Mouse (Mus musculus): ENCODE results near the gene Inava.

The Inava gene

DNA sequence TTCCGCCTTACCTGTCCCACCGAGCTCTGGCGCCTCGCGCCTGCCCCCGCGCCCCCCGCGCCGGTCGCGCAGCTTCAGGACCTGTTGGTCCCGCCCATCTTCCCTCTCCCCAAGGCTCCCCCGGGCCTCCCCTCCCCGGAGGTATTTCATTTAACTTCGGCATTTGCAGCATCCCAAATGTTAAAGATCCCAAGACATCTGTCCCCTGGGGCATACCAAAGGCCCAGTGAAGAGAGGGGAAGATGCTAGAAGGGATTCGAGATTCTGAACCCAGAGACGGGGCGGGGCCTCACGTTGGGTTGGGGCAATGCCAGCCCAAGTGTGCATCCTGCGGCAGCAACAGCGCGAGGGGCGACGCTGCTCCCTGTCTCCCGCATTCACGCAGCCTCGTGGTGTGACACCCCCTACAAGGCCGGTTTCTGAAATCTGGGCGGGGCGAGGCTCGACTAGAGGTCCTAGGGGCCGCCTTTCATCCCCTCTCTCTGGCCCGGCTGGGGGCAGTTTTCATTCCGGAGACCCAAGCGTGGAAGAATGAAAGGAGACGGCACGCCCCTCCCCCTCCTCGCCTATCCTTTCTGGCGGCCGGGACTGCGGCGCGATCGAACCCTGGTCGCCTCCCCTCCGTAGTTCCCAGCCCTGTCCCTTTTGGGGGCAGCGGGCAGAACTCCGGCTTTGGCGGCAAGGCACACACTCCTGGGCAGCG, at the start of gene Inava:
Gene Inava, minus strand, starts transcription at position 373 of the 703 bp plus-strand sequence.
- peak; percentile 78 for ATAC-seq (ENCODE audit: low TSS enrichment)

DNA sequence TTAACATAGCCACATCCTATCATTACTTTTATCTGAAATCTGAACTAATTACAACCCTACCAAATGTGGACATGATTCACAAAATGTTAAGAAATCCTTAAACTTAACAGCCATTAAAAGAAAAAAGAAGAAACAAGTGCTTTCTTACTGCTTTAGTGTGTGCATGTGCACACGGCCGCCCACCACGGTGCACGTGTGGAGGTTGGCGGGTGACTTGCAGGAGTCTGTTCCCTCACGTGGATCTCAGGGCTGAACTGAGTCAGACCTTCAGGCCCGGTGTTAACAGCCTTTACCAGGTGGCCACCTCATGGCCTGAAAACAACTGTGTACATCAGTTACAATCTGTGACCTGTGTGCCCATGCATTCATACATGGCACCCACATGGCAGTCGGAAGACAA, 43.3 kb upstream of the Inava start:
- ATAC-seq (ENCODE audit: low TSS enrichment), result peak; percentile 50

DNA sequence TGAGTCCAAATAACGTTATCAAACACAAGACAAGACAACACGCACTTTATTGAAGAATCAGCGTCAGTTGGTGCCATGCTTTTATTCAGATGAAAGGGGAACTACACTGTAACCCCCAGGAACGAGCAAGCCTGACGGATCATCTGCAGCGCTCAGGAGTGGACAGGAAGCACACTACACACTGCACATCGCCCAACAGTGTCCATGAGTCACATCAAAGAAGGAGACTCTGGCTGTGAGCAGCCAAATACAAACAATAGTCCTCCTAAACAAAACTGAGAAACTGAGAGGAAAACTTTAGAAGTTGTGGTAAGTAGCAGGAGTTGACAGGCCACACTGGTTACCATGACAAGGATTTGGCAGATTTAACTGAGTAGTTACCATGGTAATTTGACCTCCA, 34.2 kb upstream of the Inava start:
- ATAC-seq (ENCODE audit: low TSS enrichment), result no peak

DNA sequence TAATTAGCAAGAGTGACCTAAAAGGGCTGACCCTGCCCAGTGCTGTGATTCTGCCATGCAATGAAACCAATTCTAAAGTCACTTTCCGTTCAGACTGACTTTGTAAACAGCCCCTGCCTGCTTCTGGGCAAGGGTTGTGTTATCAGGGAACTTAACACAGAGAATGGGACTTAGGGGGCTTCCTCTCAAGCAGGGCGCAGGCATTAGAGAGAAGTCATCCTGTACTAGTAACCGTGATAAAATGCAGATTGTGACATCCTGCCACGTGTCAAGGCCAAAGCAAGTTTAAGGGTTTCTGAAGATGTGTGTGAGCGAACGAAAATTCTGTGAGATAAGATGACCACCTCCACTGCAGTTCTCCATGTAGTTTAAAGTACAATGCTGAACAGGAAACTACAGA, 32.1 kb upstream of the Inava start:
- ATAC-seq (ENCODE audit: low TSS enrichment), result no peak

DNA sequence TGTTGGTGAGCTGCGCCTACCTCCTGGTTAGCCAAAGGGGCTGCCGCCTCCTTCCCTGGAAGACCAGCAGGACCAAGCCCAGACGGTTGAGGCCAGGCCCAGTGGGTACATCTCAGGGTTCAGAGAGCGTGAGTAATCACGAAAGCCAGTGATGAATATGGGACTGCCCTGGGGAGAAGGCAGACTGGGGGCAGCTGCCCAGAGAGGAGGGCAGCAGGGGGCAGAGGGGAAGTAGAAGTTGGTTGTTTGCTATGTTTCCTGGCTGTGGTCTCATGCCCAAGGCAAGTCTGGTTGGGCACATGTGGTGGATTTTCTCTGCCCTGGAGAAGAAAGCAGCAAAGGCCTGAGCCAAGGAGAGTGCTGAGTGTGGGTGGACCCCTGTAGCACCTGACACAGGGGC, 29.3 kb upstream of the Inava start:
- no peak for ATAC-seq (ENCODE audit: low TSS enrichment)

DNA sequence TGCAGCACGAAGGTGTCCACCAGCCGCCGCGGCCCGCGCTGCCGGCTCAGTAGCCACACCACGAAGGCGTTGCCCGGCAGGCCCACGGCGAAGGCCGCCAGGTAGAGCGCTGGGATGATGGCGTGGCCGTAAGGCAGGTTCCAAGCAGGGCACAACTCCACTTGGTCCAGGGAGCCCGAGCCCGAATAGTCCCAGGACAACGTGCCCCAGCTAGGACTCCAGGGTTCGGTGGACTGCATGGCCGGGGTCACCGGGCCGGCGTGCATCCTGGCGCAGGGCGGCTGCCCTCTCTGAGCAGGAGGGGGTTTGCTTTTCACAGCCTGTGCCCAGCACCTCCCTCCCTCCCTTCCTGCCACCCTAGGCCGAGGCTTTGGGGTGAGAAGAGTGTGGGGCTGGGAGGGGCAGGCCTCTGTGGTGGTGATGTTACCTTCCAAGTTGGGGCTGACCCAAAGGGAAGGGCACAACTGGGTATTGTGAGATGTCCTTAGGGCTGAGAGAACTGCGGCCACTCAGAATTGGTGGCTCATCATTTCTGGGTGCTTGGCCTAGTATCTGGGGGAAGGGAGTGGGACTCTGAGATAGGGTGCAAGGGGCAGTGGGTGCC, 26.7 kb upstream of the Inava start, which contains the start of gene Gpr25:
Gene Gpr25, minus strand, starts transcription at position 239 of the 604 bp plus-strand sequence.
- peak; percentile 25; the same call in 1 of the 2 replicates for ATAC-seq (ENCODE audit: low TSS enrichment)

DNA sequence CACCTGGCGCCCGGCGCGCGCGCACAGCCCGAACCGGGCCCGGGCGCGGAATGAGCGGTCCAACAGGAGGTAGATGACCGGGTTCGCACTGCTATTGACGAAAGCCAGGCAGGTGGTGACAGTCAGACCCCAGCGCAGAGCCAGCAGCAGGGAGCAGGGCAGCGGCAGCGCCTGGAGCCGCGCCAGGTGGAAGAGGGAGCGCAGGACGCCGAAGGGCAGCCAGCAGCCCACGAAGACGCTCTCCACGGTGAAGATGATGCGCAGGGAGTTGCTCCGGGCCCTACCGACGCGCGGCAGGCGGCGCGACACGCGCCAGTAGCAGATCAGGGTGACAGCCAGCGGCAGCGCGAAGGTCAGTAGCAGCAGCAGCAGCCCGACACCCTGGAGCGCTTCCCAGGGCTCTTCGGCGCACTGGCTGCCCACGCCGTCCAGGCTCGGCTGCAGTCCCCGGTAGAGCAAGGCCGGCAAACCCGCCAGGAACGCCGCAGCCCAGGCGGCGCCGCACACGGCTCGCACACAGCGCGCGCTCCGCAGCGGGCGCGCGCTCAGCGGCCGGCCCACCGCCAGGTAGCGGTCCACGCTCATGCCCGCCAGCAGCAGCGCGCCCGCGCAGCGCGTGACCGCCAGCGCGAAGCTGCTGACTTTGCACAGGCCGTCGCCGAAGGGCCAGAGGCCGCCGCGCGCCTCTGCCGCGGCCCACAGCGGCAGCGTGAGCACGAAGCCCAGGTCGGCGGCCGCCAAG, 26.0 kb upstream of the Inava start:
- ATAC-seq (ENCODE audit: low TSS enrichment), result peak; percentile 79

DNA sequence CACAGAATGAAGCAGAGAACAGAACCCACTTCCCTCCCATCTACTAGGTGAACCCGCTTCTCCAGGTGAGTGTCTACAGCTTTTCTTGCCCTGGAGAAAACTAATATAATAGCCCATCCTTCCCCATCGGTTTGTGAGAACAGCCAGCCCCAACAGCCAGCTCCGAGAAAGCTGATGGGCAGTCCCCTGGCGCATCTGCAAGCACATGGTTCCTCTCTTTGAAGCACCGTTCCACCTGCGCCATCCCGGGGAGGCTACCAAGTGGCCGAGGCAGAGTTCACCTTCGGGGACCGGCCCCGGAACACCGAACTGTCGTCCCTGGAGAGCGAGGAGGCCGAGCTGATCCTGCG, 25.5 kb upstream of the Inava start:
- no peak for ATAC-seq (ENCODE audit: low TSS enrichment)

DNA sequence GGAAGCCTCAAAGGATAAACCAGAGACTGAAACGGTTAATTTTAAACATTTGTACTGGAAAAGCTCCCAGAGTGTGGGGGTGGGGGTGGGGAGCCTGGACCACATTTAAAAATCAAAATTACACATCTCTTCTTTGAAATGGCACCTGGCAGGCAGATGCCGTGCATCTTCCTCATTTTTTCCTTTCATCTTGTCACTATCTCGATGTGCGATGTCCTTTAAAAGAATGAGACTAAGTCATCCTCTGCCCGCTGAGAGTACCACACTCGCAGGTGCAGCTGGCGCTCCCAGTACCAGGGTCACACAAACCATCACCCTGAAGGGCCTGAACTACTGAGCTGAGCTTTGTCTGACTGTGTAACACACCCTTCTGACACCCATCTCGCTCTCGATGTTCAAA, 24.4 kb upstream of the Inava start:
- ATAC-seq (ENCODE audit: low TSS enrichment), result no peak

DNA sequence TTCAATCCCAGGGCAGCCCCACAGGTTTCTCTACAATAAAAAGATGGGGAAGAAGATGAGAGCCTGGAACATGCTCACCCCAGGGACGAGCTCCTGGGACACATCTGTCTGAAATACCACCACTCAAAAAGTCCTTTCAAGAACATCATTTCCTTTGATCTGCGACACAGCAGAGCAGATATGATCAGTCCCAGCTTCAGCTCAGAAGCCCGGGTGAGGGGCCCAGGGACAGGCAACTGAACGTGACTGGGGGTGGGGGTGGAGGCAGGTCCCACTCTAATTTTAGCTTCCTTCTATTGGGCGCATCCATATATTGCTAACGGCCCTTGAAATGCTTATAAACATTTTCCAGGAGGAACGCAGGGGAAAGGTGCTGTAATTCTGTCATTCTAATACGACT, 21.6 kb upstream of the Inava start:
- ATAC-seq (ENCODE audit: low TSS enrichment), result no peak

DNA sequence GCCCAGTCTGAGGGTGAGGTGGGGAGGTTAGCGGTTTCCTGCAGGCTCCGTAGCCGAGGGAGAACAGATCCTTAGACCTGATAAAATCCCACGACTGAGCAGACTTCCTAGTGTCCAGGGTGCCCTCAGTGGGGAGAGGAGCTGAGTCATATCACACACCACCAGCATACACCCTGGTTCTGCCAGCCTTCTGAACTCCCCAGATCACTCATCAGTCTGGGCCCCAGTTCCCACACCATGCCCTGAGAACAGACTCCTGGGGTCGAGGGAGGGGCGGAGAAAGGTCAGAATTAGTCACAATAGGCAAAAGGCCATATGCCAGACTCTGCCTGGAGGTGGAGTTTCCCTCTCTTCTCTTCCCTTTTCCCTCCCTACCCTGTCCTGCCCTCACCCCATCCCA, 21.1 kb upstream of the Inava start:
- ATAC-seq (ENCODE audit: low TSS enrichment), result no peak

DNA sequence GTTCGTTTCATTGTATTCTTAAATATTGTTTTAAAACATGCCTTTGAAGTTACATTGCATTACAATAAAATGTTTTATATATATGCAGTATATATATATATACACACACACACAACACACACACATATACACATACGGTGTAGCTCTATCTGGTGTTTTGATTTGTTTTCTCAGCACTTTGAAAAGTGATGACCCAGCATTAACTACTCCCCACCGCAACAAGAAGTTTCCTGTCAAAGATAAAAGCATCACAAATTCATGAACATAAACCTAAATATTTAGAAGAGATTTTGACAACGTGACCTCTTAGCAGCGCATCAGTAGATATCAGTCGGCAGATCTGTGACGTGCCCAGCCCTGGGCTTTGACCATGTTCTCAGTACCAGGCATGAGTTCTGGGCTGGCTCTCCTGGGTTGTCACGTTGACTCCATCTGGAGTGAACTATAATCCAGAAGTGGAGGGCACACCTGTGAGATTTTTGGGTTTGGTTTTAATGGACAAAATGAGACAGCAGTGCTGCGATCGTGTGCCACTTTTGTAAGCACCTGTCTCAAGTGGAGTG, 20.5 kb upstream of the Inava start:
- no peak for ATAC-seq (ENCODE audit: low TSS enrichment)

DNA sequence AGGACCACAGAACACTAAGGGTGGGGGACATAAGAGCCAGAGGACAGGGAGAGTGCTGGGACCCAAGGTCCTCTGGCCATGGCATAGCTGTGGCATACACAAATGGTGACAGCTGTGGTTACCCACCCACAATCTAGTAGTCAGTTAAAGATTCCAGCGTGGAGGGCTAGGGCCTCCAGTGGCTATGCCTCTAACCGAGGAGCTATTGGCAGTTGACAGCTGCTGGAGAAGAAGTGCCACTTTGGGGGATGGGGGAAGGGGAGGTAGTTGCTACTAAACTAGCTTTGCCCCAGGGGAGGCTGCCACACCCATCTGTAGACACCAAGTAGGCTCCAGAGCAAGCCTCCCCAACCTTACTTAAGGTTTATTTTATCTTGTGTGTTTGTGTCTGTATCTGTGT, 19.4 kb upstream of the Inava start:
- no peak for ATAC-seq (ENCODE audit: low TSS enrichment)

DNA sequence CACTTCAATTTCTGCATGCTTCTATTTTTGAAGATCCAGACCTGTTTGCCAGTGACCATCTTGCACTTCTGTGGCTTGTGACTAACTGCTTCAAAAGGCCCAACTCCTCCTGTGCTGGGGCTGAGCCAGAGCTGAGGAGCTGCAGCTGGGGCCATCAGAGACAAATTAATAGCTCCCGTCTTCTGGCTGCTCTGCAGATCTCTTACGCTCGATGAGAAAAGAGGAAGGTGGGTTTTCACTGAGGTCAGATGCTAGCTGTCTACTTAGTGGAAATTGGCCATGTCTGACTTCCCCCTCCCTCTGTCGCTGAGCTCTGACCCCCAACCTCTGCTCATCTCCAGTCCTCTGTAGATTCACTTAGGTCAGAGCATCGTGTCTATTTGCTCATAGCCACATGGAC, 15.6 kb upstream of the Inava start:
- ATAC-seq (ENCODE audit: low TSS enrichment), result no peak

DNA sequence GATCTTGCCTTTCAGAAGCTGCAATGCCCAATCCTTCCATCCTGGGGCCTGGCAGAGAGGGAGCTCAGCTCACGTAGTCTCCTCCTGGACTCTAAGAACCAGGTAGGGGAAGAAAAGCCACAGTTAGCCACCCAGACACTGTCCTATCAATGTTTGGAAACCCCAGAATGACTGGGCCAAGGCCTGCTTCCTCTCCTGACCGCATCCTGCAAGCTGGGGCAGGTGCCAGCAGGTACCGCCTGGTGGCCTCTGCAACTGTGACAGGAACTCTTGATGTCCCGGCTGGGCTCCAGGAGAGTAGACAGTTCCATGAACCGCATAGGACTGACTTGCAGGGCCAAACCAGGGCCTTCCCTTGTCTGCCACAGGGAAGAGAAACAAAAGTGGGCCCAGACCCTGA, 13.3 kb upstream of the Inava start:
- ATAC-seq (ENCODE audit: low TSS enrichment), result no peak

DNA sequence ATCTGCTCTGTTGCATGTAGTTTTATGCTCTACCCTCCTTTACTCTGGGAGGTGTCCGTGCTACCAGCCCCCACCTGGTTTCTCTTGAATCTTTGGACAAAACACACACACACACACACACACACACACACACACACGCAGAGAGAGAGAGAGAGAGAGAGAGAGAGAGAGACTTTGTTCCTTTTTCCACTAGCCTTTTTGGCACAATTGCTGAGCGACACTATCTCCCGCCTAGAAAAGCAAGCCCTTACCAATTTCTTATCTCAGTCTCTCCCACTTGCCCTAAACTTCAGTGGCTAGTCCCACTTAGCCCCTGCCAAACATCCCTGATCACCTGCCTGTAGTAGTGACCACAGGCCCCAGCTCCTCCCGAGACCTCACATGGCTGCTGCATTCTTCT, 10.4 kb upstream of the Inava start:
- ATAC-seq (ENCODE audit: low TSS enrichment), result no peak

DNA sequence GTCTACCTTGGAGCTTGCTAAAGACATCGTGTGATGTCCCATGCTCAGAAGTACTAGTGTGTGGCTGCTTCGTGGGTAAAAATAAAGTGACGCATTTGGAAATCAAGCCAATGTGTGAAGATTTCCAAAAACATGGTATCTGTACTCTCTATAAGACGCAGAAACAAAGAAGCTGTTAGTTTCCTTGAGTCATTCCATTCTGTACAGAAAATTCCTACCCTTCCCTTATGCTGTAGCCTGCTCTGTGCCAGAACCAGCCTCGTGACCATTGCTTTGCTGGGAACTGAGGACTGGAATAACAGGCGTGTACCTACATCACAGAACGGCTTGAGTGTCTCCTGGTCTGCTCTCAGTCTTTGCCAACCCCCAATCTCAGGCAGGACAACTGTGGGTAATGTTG, 7.7 kb upstream of the Inava start:
- peak; percentile 97 for ATAC-seq (ENCODE audit: low TSS enrichment)

DNA sequence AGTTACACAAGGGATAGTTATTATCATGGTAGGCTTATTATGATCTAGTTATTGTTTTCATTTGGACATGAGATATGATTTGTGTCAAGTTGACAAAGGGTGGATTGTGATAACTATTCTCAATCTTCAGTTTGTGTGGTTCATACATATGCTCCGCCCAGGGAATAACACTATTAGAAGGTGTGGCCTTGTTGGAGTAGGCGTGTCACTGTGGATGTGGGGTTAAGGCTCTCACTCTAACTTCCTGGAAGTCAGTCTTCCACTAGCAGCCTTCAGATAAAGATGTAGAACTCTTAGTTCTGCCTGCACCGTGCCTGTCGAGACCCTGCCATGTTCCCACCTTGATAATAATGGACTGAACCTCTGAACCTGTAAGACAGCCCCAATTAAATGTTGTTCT, 4.4 kb upstream of the Inava start:
- no peak for ATAC-seq (ENCODE audit: low TSS enrichment)

DNA sequence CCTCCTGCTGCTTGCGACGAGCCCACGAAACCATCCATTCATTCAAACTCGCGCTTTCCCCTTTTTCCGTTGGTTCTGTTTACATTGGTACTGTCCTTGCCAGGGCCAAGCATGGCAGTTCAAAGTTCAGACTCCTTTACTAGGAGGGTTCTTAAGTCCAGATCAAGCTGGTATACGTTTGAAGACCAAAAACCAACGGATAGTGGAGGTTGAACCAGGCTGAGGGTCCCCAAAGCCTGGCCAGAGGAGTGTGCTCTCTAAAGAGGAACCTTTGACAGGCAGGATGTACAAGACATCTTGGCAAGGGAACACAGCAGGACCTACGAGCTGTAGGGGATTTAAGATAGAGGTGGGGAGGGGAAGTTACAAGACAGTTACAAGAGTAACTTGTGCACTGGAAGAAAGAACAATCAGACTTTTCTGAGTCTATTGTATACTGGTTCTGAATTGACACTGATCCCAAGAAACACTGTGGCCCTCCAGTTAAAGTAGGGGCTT, 580 bp upstream of the Inava start:
- ATAC-seq (ENCODE audit: low TSS enrichment), result no peak

DNA sequence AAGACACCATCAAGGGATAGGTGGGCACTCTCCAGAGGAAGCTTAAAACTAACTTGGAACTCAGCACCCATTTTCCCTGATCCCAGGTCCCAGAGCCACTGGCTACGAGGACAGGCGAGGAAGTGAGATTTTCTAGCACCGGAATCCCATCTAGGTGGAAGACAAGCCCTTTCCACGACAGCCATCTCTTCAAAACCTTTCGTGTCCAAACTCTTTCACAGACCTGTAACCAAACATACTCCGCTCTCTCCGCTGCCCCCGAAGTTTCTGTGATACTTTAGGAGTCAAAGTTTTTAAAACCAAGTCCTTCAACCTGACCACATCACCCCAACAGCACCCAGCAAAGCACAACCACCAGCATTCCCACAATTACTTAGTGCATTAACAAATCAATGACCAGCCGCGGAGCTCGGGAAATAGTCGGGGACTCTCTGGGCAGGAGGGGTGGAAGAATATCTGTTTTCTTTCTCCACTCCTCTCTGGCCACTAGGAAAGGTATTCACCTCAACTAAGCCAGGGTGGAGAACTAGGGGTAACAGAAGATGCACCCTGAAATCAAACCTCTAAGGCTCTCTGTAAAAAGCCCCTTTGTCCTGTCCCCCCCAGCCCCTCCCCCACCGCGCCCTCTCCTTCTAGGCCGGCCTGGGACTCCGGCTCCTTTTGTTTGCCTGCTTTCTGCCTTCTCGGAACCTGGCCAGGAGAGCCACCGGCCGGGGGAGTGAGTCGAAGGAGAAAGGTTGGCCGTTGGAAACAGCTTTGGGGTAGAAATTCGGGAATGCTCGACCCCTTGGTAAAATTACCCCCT, 876 bp downstream of the Inava start:
- ATAC-seq (ENCODE audit: low TSS enrichment), result no peak

DNA sequence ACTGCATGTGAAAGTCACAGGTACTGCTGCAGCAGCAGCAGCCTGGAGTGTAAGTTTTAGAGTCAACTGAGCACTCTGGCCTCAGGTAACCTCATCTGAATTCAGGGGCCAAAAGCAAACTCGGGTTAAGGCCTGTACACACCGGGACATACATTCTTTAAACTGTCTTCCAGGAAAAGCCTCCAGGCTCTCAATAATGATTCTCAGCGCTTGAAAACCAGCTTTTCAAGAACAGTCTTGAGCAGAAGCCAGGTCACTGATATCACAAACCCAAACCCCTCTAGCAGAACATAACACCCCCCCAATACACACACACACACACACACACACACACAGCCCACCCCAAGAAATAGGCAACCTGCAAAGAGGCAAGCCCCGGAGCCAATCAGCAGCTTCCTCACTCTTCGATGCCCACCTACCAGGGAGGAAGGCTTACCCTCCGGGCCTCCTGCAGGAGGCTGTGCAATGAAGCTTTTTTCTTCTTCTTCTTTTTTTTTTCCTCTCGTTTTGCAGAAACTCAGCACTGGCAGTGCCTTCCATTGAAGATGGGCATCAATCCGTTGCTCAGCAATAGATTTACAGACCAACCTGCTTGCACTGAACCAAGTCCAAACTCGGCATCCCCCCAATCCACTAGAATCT, 1.7 kb downstream of the Inava start:
- no peak for ATAC-seq (ENCODE audit: low TSS enrichment)
